Mouse (Mus musculus) left cerebral cortex, postnatal 4 days (tissue): ENCODE results near the gene Cryab. TPM values are rescaled to one million over a fixed set of nuclear protein-coding genes. Genes with fewer than 3 reads are reported as not detected.

ENCODE experiments used
- DNase-seq: peaks from one replicate; pipeline ENCODE4 v3.0.0-alpha.2; 2022
- intact Hi-C: fragments of 180-260 bp; cut with DNase I; formaldehyde crosslinking; loops from one replicate; pipeline ENCODE4 v1.15.1; 2025
- total RNA-seq, 2 experiments: library from RNA; stranded (reverse); gene quantifications; 2 replicates each; pipeline ENCODE4 v1.2.3; 2021

Cryab gene
- 10 to 100 TPM; 39.1 to 40.9 TPM for total RNA-seq

GRCm38 (mm10) chr9:50751323-50751722 is at the start of gene Cryab:
Cryab (plus strand) TSS chr9:50751325.
- intact Hi-C loops = no loop called here
- DNase-seq = no peak

GRCm38 (mm10) chr9:50704907-50705306 is 46.2 kb upstream of the Cryab start:
- intact Hi-C loops = loop anchor here (10.0 kb wide), 1 partner anchor 60 kb away; the partner anchor contains the start of gene Fdxacb1
- DNase-seq = no peak

- DNase-seq = peak; percentile 48
- intact Hi-C loops = loop anchor here (10.0 kb wide), 1 partner anchor 56 kb away; the partner anchor contains the start of gene Fdxacb1
Measured at GRCm38 (mm10) chr9:50709108-50709507, 42.0 kb upstream of the Cryab start.

GRCm38 (mm10) chr9:50711337-50711736 is 39.8 kb upstream of the Cryab start:
- DNase-seq = no peak
- intact Hi-C loops = no loop called here

GRCm38 (mm10) chr9:50714188-50714587 is 36.9 kb upstream of the Cryab start:
- intact Hi-C loops = no loop called here
- DNase-seq = no peak

GRCm38 (mm10) chr9:50718878-50719277 is 32.2 kb upstream of the Cryab start:
- no peak for DNase-seq
- intact Hi-C loops = no loop called here

GRCm38 (mm10) chr9:50721061-50721460 is 30.1 kb upstream of the Cryab start:
- intact Hi-C loops = no loop called here
- DNase-seq = peak; percentile 16

- intact Hi-C loops = no loop called here
Measured at GRCm38 (mm10) chr9:50722451-50722911, 28.6 kb upstream of the Cryab start.

GRCm38 (mm10) chr9:50723406-50723805 is 27.7 kb upstream of the Cryab start:
- intact Hi-C loops = no loop called here
- DNase-seq = peak; percentile 93

More at GRCm38 (mm10) chr9:50722451-50722911, 28.6 kb upstream of the Cryab start:
- DNase-seq = peak; percentile 89

GRCm38 (mm10) chr9:50724147-50724546 is 27.0 kb upstream of the Cryab start:
- no peak for DNase-seq
- intact Hi-C loops = no loop called here

- no peak for DNase-seq
- intact Hi-C loops = no loop called here
Measured at GRCm38 (mm10) chr9:50724661-50725330, 26.3 kb upstream of the Cryab start.

- intact Hi-C loops = no loop called here
- DNase-seq = no peak
Measured at GRCm38 (mm10) chr9:50725921-50726590, 25.1 kb upstream of the Cryab start.

- no peak for DNase-seq
- intact Hi-C loops = no loop called here
Measured at GRCm38 (mm10) chr9:50727171-50727924, 23.8 kb upstream of the Cryab start.

- intact Hi-C loops = no loop called here
- peak; percentile 88 for DNase-seq
Measured at GRCm38 (mm10) chr9:50727925-50728651, 23.0 kb upstream of the Cryab start.

GRCm38 (mm10) chr9:50729600-50729999 is 21.5 kb upstream of the Cryab start:
- intact Hi-C loops = no loop called here
- DNase-seq = no peak

GRCm38 (mm10) chr9:50732560-50732959 is 18.6 kb upstream of the Cryab start:
- intact Hi-C loops = no loop called here
- DNase-seq = no peak

GRCm38 (mm10) chr9:50734989-50735388 is 16.1 kb upstream of the Cryab start:
- peak; percentile 54 for DNase-seq
- intact Hi-C loops = no loop called here

- intact Hi-C loops = no loop called here
- peak; percentile 94 for DNase-seq
Measured at GRCm38 (mm10) chr9:50738914-50739870, 11.9 kb upstream of the Cryab start, which contains the start of gene Dixdc1. Dixdc1 (minus strand) TSS chr9:50739517.
